Mouse (Mus musculus): ENCODE results near the gene Cldn4. TPM values are rescaled to one million over a fixed set of nuclear protein-coding genes. Genes with fewer than 3 reads are reported as not detected.

Cldn4 gene
- polyA plus RNA-seq, 1 experiment from 2014 or later = 16.9 TPM

Other genes starting within 250 kb of the Cldn4 start
- 4.4 and 4.6 TPM in 2 replicates for gene Eln, start 199.6 kb downstream of the Cldn4 start, polyA plus RNA-seq (2014; fragmentation: Nextera tagmentation; extraction: Ambion mirVana)
- gene Tmem270, start 40.2 kb downstream of the Cldn4 start, polyA plus RNA-seq (2014; fragmentation: Nextera tagmentation; extraction: Ambion mirVana) = not detected in 2 replicates
- 3.5 and 3.6 TPM in 2 replicates for gene Cldn13, start 31.4 kb downstream of the Cldn4 start, polyA plus RNA-seq (2014; fragmentation: Nextera tagmentation; extraction: Ambion mirVana)
- gene Mettl27, start 14.6 kb downstream of the Cldn4 start, polyA plus RNA-seq (2014; fragmentation: Nextera tagmentation; extraction: Ambion mirVana) = 9.7 and 15.2 TPM in 2 replicates
- gene Cldn3, start 39.3 kb upstream of the Cldn4 start, polyA plus RNA-seq (2014; fragmentation: Nextera tagmentation; extraction: Ambion mirVana) = 7.6 and 11.3 TPM in 2 replicates
- gene Abhd11, start 62.2 kb upstream of the Cldn4 start, polyA plus RNA-seq (2014; fragmentation: Nextera tagmentation; extraction: Ambion mirVana) = 41.7 and 42.7 TPM in 2 replicates
- gene Stx1a, start 76.5 kb upstream of the Cldn4 start, polyA plus RNA-seq (2014; fragmentation: Nextera tagmentation; extraction: Ambion mirVana) = 12.1 and 14.2 TPM in 2 replicates
- gene Dnajc30, start 117.3 kb upstream of the Cldn4 start, polyA plus RNA-seq (2014; fragmentation: Nextera tagmentation; extraction: Ambion mirVana) = 29.3 and 30.8 TPM in 2 replicates
- gene Bud23, start 118.0 kb upstream of the Cldn4 start, polyA plus RNA-seq (2014; fragmentation: Nextera tagmentation; extraction: Ambion mirVana) = 136 and 146 TPM in 2 replicates
- gene Vps37d, start 131.3 kb upstream of the Cldn4 start, polyA plus RNA-seq (2014; fragmentation: Nextera tagmentation; extraction: Ambion mirVana) = 7.1 and 9.1 TPM in 2 replicates
- 1.9 and 3.7 TPM in 2 replicates for gene Mlxipl, start 143.0 kb upstream of the Cldn4 start, polyA plus RNA-seq (2014; fragmentation: Nextera tagmentation; extraction: Ambion mirVana)
- gene Tbl2, start 202.7 kb upstream of the Cldn4 start, polyA plus RNA-seq (2014; fragmentation: Nextera tagmentation; extraction: Ambion mirVana) = 20.0 and 20.8 TPM in 2 replicates
- gene Bcl7b, start 221.3 kb upstream of the Cldn4 start, polyA plus RNA-seq (2014; fragmentation: Nextera tagmentation; extraction: Ambion mirVana) = 38.5 and 40.2 TPM in 2 replicates
- gene Baz1b, start 240.3 kb upstream of the Cldn4 start, polyA plus RNA-seq (2014; fragmentation: Nextera tagmentation; extraction: Ambion mirVana) = 60.2 and 65.6 TPM in 2 replicates

Measured in embryonic facial prominence, embryonic 11.5 days (tissue).